22 mouse cellular contexts compared by ENCODE assay signal in genomic region chr16:37516376-37516993, GRCm38 (mm10). TPM values are rescaled to one million over a fixed set of nuclear protein-coding genes. Genes with fewer than 3 reads are reported as not detected.
DNase-seq lines count a peak whose midpoint lies in the region; ATAC-seq and TF ChIP-seq lines count a peak whose summit lies in the region.
"Had no signal": no experiment of that assay in that cellular context is flagged by ENCODE, and none has a peak within 500 bp of the region (broad histone marks: within the 10 kb centered on the region; RNA-seq: fewer than 3 reads in every experiment).

No protein-coding gene starts in this region.

- WGBS in hindbrain, postnatal 0 days, result 91% methylated on average over 6 of the region's 6 CpGs

- H3K4me3 ChIP-seq in CH12.LX (replicated peaks in 1 of 3; ENCODE audit: low read depth in 2 of 3, low read length in 2 of 3, poor library complexity in 1 of 3), result peak overlapping the region; percentile 45 to 56 (median 52)
- H3K4me3 ChIP-seq in hindbrain, postnatal 0 days (ENCODE audit: low read length), result no peak overlapping the region

- dilution Hi-C loops in CH12.LX (cut with MboI; ENCODE audit: extremely low pct_ligation_motif_present, extremely low pct_unique_long_range_greater_than_20kb, low sequenced_read_pairs), result no loop called here

- intact Hi-C loops in heart, postnatal 14 days (cut with DNase I), result no loop called here

- H3K27me3 ChIP-seq in CH12.LX (replicated peaks), result no peaks in the 10 kb centered on the region
- H3K27me3 ChIP-seq in hindbrain, postnatal 0 days (ENCODE audit: insufficient read depth, low read length), result no peaks in the 10 kb centered on the region
- H3K27me3 ChIP-seq: Patski had no signal

- peak overlapping the region; percentile 86 for H3K27ac ChIP-seq in CH12.LX (ENCODE audit: insufficient read depth, low read depth)
- H3K27ac ChIP-seq in hindbrain, postnatal 0 days, result no peak overlapping the region

- no peaks in the 10 kb centered on the region for H3K9me3 ChIP-seq in CH12.LX (replicated peaks; ENCODE audit: low read length)
- H3K9me3 ChIP-seq in hindbrain, postnatal 0 days (ENCODE audit: low read length), result no peaks in the 10 kb centered on the region
- H3K9me3 ChIP-seq: G1E had no signal

- H3K4me1 ChIP-seq in CH12.LX (ENCODE audit: control insufficient read depth in 1 of 2, insufficient read depth in 2 of 2), result peaks cover 3 to 11% of the 10 kb centered on the region in 2 experiments; a peak in 2 of 4 replicates
- H3K4me1 ChIP-seq in hindbrain, postnatal 0 days (ENCODE audit: insufficient read depth, low read length), result no peaks in the 10 kb centered on the region

- in situ Hi-C loops in CH12.LX (cut with MboI; ENCODE audit: low pct_ligation_motif_present, low pct_unique_long_range_greater_than_20kb, low sequenced_read_pairs), result no loop called here

- ATAC-seq in hindbrain, postnatal 0 days, result no peak
- ATAC-seq: activated CD4-positive, CD25-positive, alpha-beta regulatory T cell, adult 4 months; CD4-positive, CD25-positive, alpha-beta regulatory T cell, adult 4 months; Patski had no signal

- no peak for TF ChIP-seq CTCF in CH12.LX (conservative IDR thresholded peaks at IDR 0.05 in 1 of 2, IDR thresholded peaks at IDR 0.05 in 1 of 2; ENCODE audit: low read depth in 2 of 2, low read length in 2 of 2)
- no peak for TF ChIP-seq CTCF in hindbrain, postnatal 0 days (IDR thresholded peaks at IDR 0.05; ENCODE audit: low read depth)

- peak; percentile 78 for DNase-seq in heart, adult 11 months
- DNase-seq in heart, postnatal 14 days, result no peak
- DNase-seq in CH12.LX (ENCODE audit: extremely low read depth) (no peak), R1 (ENCODE audit: low read depth, low spot score) (peak; percentile 32)
- no peak for DNase-seq in layer of hippocampus, adult 9-10 months (ENCODE audit: low spot score)
- no peak for DNase-seq in hindbrain, postnatal 0 days (ENCODE audit: low spot score)
- DNase-seq: adrenal gland, adult 2 months; adrenal gland, adult 8-10 months; adrenal gland, postnatal 10 days; adrenal gland, postnatal 14 days; adrenal gland, postnatal 25 days; adrenal gland, postnatal 36 days; B cell, adult 2 months; cerebellum, adult 11 months; cerebellum, adult 11-12 months; cerebellum, adult 18-20 months; cerebellum, adult 2 months; cerebellum, adult 8-10 months had no signal

- TF ChIP-seq POLR2A in CH12.LX (IDR thresholded peaks at IDR 0.05; ENCODE audit: low read depth, low read length), result peak; percentile 56

- TF ChIP-seq RAD21 in CH12.LX (IDR thresholded peaks at IDR 0.05; ENCODE audit: low read depth, low read length), result no peak

- TF ChIP-seq EP300 in CH12.LX (IDR thresholded peaks at IDR 0.05; ENCODE audit: low read length), result no peak

- H3K36me3 ChIP-seq in CH12.LX (replicated peaks in 1 of 2; ENCODE audit: control insufficient read depth in 1 of 2, insufficient read depth in 1 of 2, low read length in 1 of 2), result peaks cover 36 to 93% of the 10 kb centered on the region in 2 experiments
- H3K36me3 ChIP-seq in hindbrain, postnatal 0 days (ENCODE audit: insufficient read depth, low read length), result peaks cover 7% of the 10 kb centered on the region; the same call in 1 of the 2 replicates

- peak overlapping the region; percentile 76 for H3K4me2 ChIP-seq in CH12.LX (ENCODE audit: insufficient read depth, low read depth, poor library complexity, severe bottlenecking)
- H3K4me2 ChIP-seq in hindbrain, postnatal 0 days (ENCODE audit: low read depth, low read length), result no peak overlapping the region

- H3K79me2 ChIP-seq in CH12.LX (replicated peaks; ENCODE audit: control insufficient read depth, extremely low read depth, insufficient read depth, poor library complexity, severe bottlenecking), result peaks cover 32% of the 10 kb centered on the region

- H3K9ac ChIP-seq in CH12.LX (ENCODE audit: insufficient read depth, low read depth), result peak overlapping the region; percentile 95
- no peak overlapping the region for H3K9ac ChIP-seq in hindbrain, postnatal 0 days (replicated peaks; ENCODE audit: low read length)

TF ChIP-seq in CH12.LX, 34 proteins besides CTCF, POLR2A, EP300 and RAD21:
- TF ChIP-seq MAX (IDR thresholded peaks at IDR 0.05; ENCODE audit: low read length) (peak; percentile 67; the same call in 1 of the 2 replicates), MXI1 (IDR thresholded peaks at IDR 0.05; ENCODE audit: low read depth, low read length) (peak; percentile 50; the same call in 1 of the 2 replicates), JUN (IDR thresholded peaks at IDR 0.05; ENCODE audit: insufficient read depth, low read depth, low read length) (no peak), RCOR1 (conservative IDR thresholded peaks at IDR 0.05; ENCODE audit: low read depth, low read length) (no peak), HCFC1 (IDR thresholded peaks at IDR 0.05; ENCODE audit: low read depth, low read length) (no peak), TBP (conservative IDR thresholded peaks at IDR 0.05; ENCODE audit: low read depth, low read length) (0 out of 2 replicates have a peak, but pooled peaks have one; percentile 15), MYC (IDR thresholded peaks at IDR 0.05; ENCODE audit: low read depth, low read length) (peak; percentile 83; the same call in 1 of the 2 replicates), JUND (conservative IDR thresholded peaks at IDR 0.05; ENCODE audit: low read depth, low read length) (0 out of 2 replicates have a peak, but pooled peaks have one; percentile 9), BHLHE40 (IDR thresholded peaks at IDR 0.05; ENCODE audit: low read depth, low read length) (peak; percentile 24; the same call in 1 of the 2 replicates), TCF12 (IDR thresholded peaks at IDR 0.05; ENCODE audit: low read depth, low read length) (0 out of 2 replicates have a peak, but pooled peaks have one; percentile 7), NRF1 (IDR thresholded peaks at IDR 0.05; ENCODE audit: low read depth, low read length) (no peak), NELFE (IDR thresholded peaks at IDR 0.05; ENCODE audit: low read depth, low read length) (0 out of 2 replicates have a peak, but pooled peaks have one; percentile 12)

RNA-seq across cellular contexts. Expression of gene Gtf2e1, which starts 23.1 kb away (rescaled TPM):
- 1 to 10 TPM; 6.8 to 7.5 TPM for total RNA-seq in heart, postnatal 14 days (2021)
- total RNA-seq in CH12.LX (2012; rRNA removed), result 29.5 and 39.5 TPM in 2 replicates
- 72.7 and 77.9 TPM in 2 replicates for total RNA-seq in CH12.LX (2014; rRNA removed)
- 52.2 and 56.0 TPM in 2 replicates for polyA plus RNA-seq in CH12.LX (2012; ENCODE audit: insufficient read length, low read depth)
- 18.9 and 21.7 TPM in 2 replicates for total RNA-seq in hindbrain, postnatal 0 days (2014; rRNA removed)
- polyA plus RNA-seq in hindbrain, postnatal 0 days (2015; fragmentation: Nextera tagmentation; extraction: Ambion mirVana), result 21.4 and 21.6 TPM in 2 replicates

RNA-seq across cellular contexts. Expression of gene Rabl3, which starts 23.2 kb away (rescaled TPM):
- 1 to 10 TPM; 7.6 to 8.6 TPM for total RNA-seq in heart, postnatal 14 days (2021)
- total RNA-seq in CH12.LX (2012; rRNA removed), result 12.3 and 14.4 TPM in 2 replicates
- 19.0 and 19.8 TPM in 2 replicates for total RNA-seq in CH12.LX (2014; rRNA removed)
- 34.9 and 36.8 TPM in 2 replicates for polyA plus RNA-seq in CH12.LX (2012; ENCODE audit: insufficient read length, low read depth)
- total RNA-seq in hindbrain, postnatal 0 days (2014; rRNA removed), result 6.8 and 17.9 TPM in 2 replicates
- polyA plus RNA-seq in hindbrain, postnatal 0 days (2015; fragmentation: Nextera tagmentation; extraction: Ambion mirVana), result 13.1 and 13.8 TPM in 2 replicates

Comparison
In these comparisons a context has a peak if more than half of its experiments do, and no peak if none do; other contexts are left out.
1. DNase-seq: peak in heart, adult 11 months (single experiment) and R1 (single experiment); none in heart, postnatal 14 days (0 of 2), CH12.LX (single experiment), layer of hippocampus, adult 9-10 months (single experiment) and hindbrain, postnatal 0 days (single experiment).